Comparison of ENCODE assay signal across 12 mouse cellular contexts in the genomic region with DNA sequence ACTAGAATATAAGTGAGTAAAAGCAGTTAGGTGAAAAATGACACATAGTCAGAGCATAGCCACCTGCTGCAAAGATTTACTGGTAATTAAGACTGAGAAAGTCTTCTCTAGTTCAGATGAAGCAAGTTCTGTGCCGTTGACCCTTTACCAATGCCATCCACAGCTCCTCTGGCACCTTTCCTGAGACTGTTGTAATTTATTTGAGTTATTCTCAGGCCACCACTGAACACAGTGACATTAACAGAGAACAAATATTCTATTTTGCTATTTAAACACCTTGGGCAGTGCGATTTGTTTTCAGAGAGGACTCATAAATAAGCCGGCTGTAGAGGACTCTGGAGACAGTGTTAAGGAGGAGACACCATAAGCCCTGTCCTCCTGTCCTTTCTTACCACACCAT. TPM values are rescaled to one million over a fixed set of nuclear protein-coding genes. Genes with fewer than 3 reads are reported as not detected.
DNase-seq lines count a peak whose midpoint lies in the region; TF ChIP-seq lines count a peak whose summit lies in the region.
"Not testable (repeated sequence)": the region's sequence is repeated elsewhere in the genome, so short reads cannot be mapped to it uniquely, and the experiment has no call there.
"Had no signal": no experiment of that assay in that cellular context is flagged by ENCODE, and none has a peak within 500 bp of the region (broad histone marks: within the 10 kb centered on the region; RNA-seq: fewer than 3 reads in every experiment).

A gene (plus strand): TSS at position 301 of the 400 bp plus-strand sequence.

- H3K4me3 ChIP-seq in liver, adult 2 months (ENCODE audit: insufficient read depth, low read depth, low read length) = not testable (repeated sequence)

- not testable (repeated sequence) for H3K79me2 ChIP-seq in liver, adult 2 months (ENCODE audit: control insufficient read depth, insufficient read depth, low read length)

- not testable (repeated sequence) for H3K36me3 ChIP-seq in liver, adult 2 months (ENCODE audit: control insufficient read depth, insufficient read depth, low read length)

- H3K27ac ChIP-seq in liver, adult 2 months (replicated peaks; ENCODE audit: insufficient read depth, low read depth, low read length) = not testable (repeated sequence)

- not testable (repeated sequence) for TF ChIP-seq POLR2A in liver, adult 2 months (IDR thresholded peaks at IDR 0.05; ENCODE audit: extremely low read depth, insufficient read depth, low read length)

- WGBS in liver, adult 2 months = no CpG with 5 or more reads among the region's 3 CpGs

- H3K9ac ChIP-seq in liver, adult 2 months (ENCODE audit: low read depth, low read length) = not testable (repeated sequence)

- H3K4me1 ChIP-seq in liver, adult 2 months (ENCODE audit: control insufficient read depth, insufficient read depth, low read length) = not testable (repeated sequence)

- TF ChIP-seq CTCF in liver, adult 2 months (IDR thresholded peaks at IDR 0.05; ENCODE audit: low read depth, low read length) = not testable (repeated sequence)

- not testable (repeated sequence) for DNase-seq in adrenal gland, postnatal 14 days; liver, adult 2 months (ENCODE audit: extremely low read depth, low read depth, low spot score)

- H3K27me3 ChIP-seq in liver, adult 2 months (ENCODE audit: control insufficient read depth, insufficient read depth, low read length) = not testable (repeated sequence)

RNA-seq across cellular contexts. Expression of the gene that starts here (rescaled TPM):
- 0.60 and 17.4 TPM in 2 replicates for total RNA-seq in adrenal gland, postnatal 14 days (2021)
- 269 and 434 TPM in 2 replicates for total RNA-seq in liver, adult 2 months (2014; rRNA removed)
- polyA plus RNA-seq in liver, adult 2 months (2012; rRNA removed) = 129 and 146 TPM in 2 replicates
- total RNA-seq: CH12.LX, ES-E14, G1E, MEL had no signal
- polyA plus RNA-seq: activated CD4-positive, CD25-positive, alpha-beta regulatory T cell, adult 4 months; brain, embryonic 14.5 days; C2C12; CD4-positive, CD25-positive, alpha-beta regulatory T cell, adult 4 months; cerebellum, adult 2 months; G1E; Patski had no signal

Comparison
In these comparisons a context has a peak if more than half of its experiments do, and no peak if none do; other contexts are left out.
1. RNA of the gene that starts here (total RNA-seq): 269 to 434 TPM in liver, adult 2 months; 0.60 to 17.4 TPM in adrenal gland, postnatal 14 days; every median in the first group is over 10 times any median in the second.